Mouse (Mus musculus): ENCODE results near the gene Nup160. TPM values are rescaled to one million over a fixed set of nuclear protein-coding genes. Genes with fewer than 3 reads are reported as not detected.

The Nup160 gene
- polyA plus RNA-seq, 1 experiment from 2014 or later, result 63.9 TPM

- Histone ChIP-seq H3K27ac (ENCODE audit: low read depth) (no peak overlapping the region), H3K4me1 (ENCODE audit: insufficient read depth) (no peaks in the 10 kb centered on the region), H3K9ac (no peak overlapping the region), H3K4me3 (ENCODE audit: low read depth, low read length) (no peak overlapping the region), H3K27me3 (ENCODE audit: insufficient read depth, low read length) (no peaks in the 10 kb centered on the region), H3K9me3 (ENCODE audit: low read depth, low read length) (no peaks in the 10 kb centered on the region), H3K36me3 (ENCODE audit: insufficient read depth) (peaks cover 49% of the 10 kb centered on the region), H3K4me2 (no peak overlapping the region)
- DNase-seq (peak; percentile 6), ATAC-seq (ENCODE audit: insufficient read depth) (no peak)
- no peak for TF ChIP-seq CTCF (IDR thresholded peaks at IDR 0.05; ENCODE audit: low read depth)
- WGBS, result 20% methylated on average over 3 of the region's 3 CpGs
Observed at GRCm38 (mm10) chr2:90781323-90781722, 104.3 kb downstream of the Nup160 start.

GRCm38 (mm10) chr2:90781938-90782337 is 104.9 kb downstream of the Nup160 start:
- H3K27me3 ChIP-seq (ENCODE audit: insufficient read depth, low read length), result no peaks in the 10 kb centered on the region
- H3K9me3 ChIP-seq (ENCODE audit: low read depth, low read length), result no peaks in the 10 kb centered on the region
- peaks cover 43% of the 10 kb centered on the region for H3K36me3 ChIP-seq (ENCODE audit: insufficient read depth)
- H3K4me1 ChIP-seq (ENCODE audit: insufficient read depth), result no peaks in the 10 kb centered on the region
- peak; percentile 7 for DNase-seq
- WGBS, result 34% methylated on average over 2 of the region's 2 CpGs
- no peak for TF ChIP-seq CTCF (IDR thresholded peaks at IDR 0.05; ENCODE audit: low read depth)
- H3K4me3 ChIP-seq (ENCODE audit: low read depth, low read length), result no peak overlapping the region
- H3K9ac ChIP-seq, result no peak overlapping the region
- H3K27ac ChIP-seq (ENCODE audit: low read depth), result no peak overlapping the region
- no peak for ATAC-seq (ENCODE audit: insufficient read depth)
- peak overlapping the region; percentile 86 for H3K4me2 ChIP-seq

- Histone ChIP-seq H3K4me2 (peak within 1 kb of the TSS; percentile 86), H3K36me3 (ENCODE audit: insufficient read depth) (peaks cover 38% of the 10 kb centered on the region), H3K9ac (peak within 1 kb of the TSS; percentile 41), H3K27me3 (ENCODE audit: insufficient read depth, low read length) (no peaks in the 10 kb centered on the region), H3K9me3 (ENCODE audit: low read depth, low read length) (no peaks in the 10 kb centered on the region), H3K4me1 (ENCODE audit: insufficient read depth) (no peaks in the 10 kb centered on the region), H3K4me3 (ENCODE audit: low read depth, low read length) (peak within 1 kb of the TSS; percentile 33), H3K27ac (ENCODE audit: low read depth) (no peak within 1 kb of the TSS)
- ATAC-seq (ENCODE audit: insufficient read depth) (peak; percentile 81), DNase-seq (peak; percentile 71)
- WGBS, result 2% methylated on average over 11 of the region's 11 CpGs
- TF ChIP-seq CTCF (IDR thresholded peaks at IDR 0.05; ENCODE audit: low read depth), result no peak
Observed at GRCm38 (mm10) chr2:90782458-90782857, 105.4 kb downstream of the Nup160 start, which contains the start of gene Agbl2. Gene Agbl2 (plus strand): TSS chr2:90782727.

- ATAC-seq (ENCODE audit: insufficient read depth), result peak; percentile 82
- Histone ChIP-seq H3K4me1 (ENCODE audit: insufficient read depth) (no peaks in the 10 kb centered on the region), H3K27me3 (ENCODE audit: insufficient read depth, low read length) (no peaks in the 10 kb centered on the region), H3K9ac (peak overlapping the region; percentile 41), H3K4me3 (ENCODE audit: low read depth, low read length) (peak overlapping the region; percentile 33), H3K36me3 (ENCODE audit: insufficient read depth) (peaks cover 33% of the 10 kb centered on the region), H3K27ac (ENCODE audit: low read depth) (no peak overlapping the region), H3K4me2 (peak overlapping the region; percentile 86), H3K9me3 (ENCODE audit: low read depth, low read length) (no peaks in the 10 kb centered on the region)
- 1% methylated on average over 29 of the region's 29 CpGs for WGBS
- peak; percentile 37 for DNase-seq
- TF ChIP-seq CTCF (IDR thresholded peaks at IDR 0.05; ENCODE audit: low read depth), result no peak
Observed at GRCm38 (mm10) chr2:90782901-90783486, 106.0 kb downstream of the Nup160 start.

Other genes starting within 250 kb of the Nup160 start
- 4.9 and 5.4 TPM in 2 replicates for gene Ptprj, start 96.6 kb upstream of the Nup160 start, polyA plus RNA-seq (2014; fragmentation: Nextera tagmentation; extraction: Ambion mirVana)
- gene Fnbp4, start 68.2 kb downstream of the Nup160 start, polyA plus RNA-seq (2014; fragmentation: Nextera tagmentation; extraction: Ambion mirVana), result 96.9 and 106 TPM in 2 replicates
- 0.96 and 1.2 TPM in 2 replicates for gene Agbl2, start 105.5 kb downstream of the Nup160 start, polyA plus RNA-seq (2014; fragmentation: Nextera tagmentation; extraction: Ambion mirVana)
- 228 and 241 TPM in 2 replicates for gene Mtch2, start 169.9 kb downstream of the Nup160 start, polyA plus RNA-seq (2014; fragmentation: Nextera tagmentation; extraction: Ambion mirVana)
- gene C1qtnf4, start 208.6 kb downstream of the Nup160 start, polyA plus RNA-seq (2014; fragmentation: Nextera tagmentation; extraction: Ambion mirVana), result 3.1 and 3.6 TPM in 2 replicates
- 28.7 and 32.5 TPM in 2 replicates for gene Kbtbd4, start 227.5 kb downstream of the Nup160 start, polyA plus RNA-seq (2014; fragmentation: Nextera tagmentation; extraction: Ambion mirVana)
- 186 and 198 TPM in 2 replicates for gene Ndufs3, start 227.6 kb downstream of the Nup160 start, polyA plus RNA-seq (2014; fragmentation: Nextera tagmentation; extraction: Ambion mirVana)